11 mouse cellular contexts compared by ENCODE assay signal in the genomic region with DNA sequence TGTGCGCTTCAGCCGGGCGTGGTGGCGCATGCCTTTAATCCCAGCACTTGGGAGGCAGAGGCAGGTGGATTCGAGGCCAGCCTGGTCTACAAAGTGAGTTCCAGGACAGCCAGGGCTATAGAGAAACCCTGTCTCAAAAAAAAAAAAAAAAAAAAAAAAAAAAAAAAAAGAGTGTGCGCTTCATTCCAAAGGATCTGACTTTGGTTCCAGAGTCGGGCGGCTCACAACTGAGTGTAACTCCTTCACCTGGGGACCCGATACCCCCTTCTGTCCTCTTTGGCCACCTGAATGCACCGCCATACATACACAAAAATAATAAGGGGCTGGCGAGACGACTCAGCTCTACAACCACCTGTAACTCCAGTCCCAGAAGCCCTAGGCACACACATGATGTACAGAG. TPM values are rescaled to one million over a fixed set of nuclear protein-coding genes. Genes with fewer than 3 reads are reported as not detected.
A peak's percentile ranks its signal among the peaks of the same experiment; 100 is the strongest.
DNase-seq lines count a peak whose midpoint lies in the region; ATAC-seq and TF ChIP-seq lines count a peak whose summit lies in the region.
"Not testable (repeated sequence)": the region's sequence is repeated elsewhere in the genome, so short reads cannot be mapped to it uniquely, and the experiment has no call there.
"Had no signal": no experiment of that assay in that cellular context is flagged by ENCODE, and none has a peak within 500 bp of the region (broad histone marks: within the 10 kb centered on the region; RNA-seq: fewer than 3 reads in every experiment).

No protein-coding gene starts in this region.

- TF ChIP-seq CTCF in CH12.LX (conservative IDR thresholded peaks at IDR 0.05 in 1 of 2, IDR thresholded peaks at IDR 0.05 in 1 of 2; ENCODE audit: low read depth in 2 of 2, low read length in 2 of 2); olfactory bulb, adult 2 months (IDR thresholded peaks at IDR 0.05; ENCODE audit: insufficient read depth, low read depth, low read length): not testable (repeated sequence)

- H3K79me2 ChIP-seq in CH12.LX (replicated peaks; ENCODE audit: control insufficient read depth, extremely low read depth, insufficient read depth, poor library complexity, severe bottlenecking), result peaks cover 26% of the 10 kb centered on the region

- peak overlapping the region; percentile 97 for H3K4me2 ChIP-seq in CH12.LX (ENCODE audit: insufficient read depth, low read depth, poor library complexity, severe bottlenecking)
- peak overlapping the region; percentile 86 for H3K4me2 ChIP-seq in forebrain, embryonic 15.5 days (replicated peaks)
- H3K4me2 ChIP-seq in kidney, embryonic 14.5 days (replicated peaks; ENCODE audit: low read depth, low read length), result peak overlapping the region; percentile 75
- peak overlapping the region; percentile 97 for H3K4me2 ChIP-seq in liver, embryonic 12.5 days
- peak overlapping the region; percentile 90 for H3K4me2 ChIP-seq in midbrain, embryonic 11.5 days

- DNase-seq in CH12.LX (ENCODE audit: extremely low read depth), result peak; percentile 12
- DNase-seq in embryonic facial prominence, embryonic 10.5 days (ENCODE audit: low spot score); hindbrain, embryonic 10.5 days (ENCODE audit: low spot score); midbrain, embryonic 11.5 days (ENCODE audit: low spot score, missing footprints): not testable (repeated sequence)

- TF ChIP-seq RAD21 in CH12.LX (IDR thresholded peaks at IDR 0.05; ENCODE audit: low read depth, low read length), result not testable (repeated sequence)

- not testable (repeated sequence) for ATAC-seq in forebrain, embryonic 15.5 days (replicated peaks); kidney, embryonic 14.5 days (ENCODE audit: low FRiP score, low TSS enrichment); liver, embryonic 12.5 days; midbrain, embryonic 11.5 days (ENCODE audit: low FRiP score)

- H3K36me3 ChIP-seq in CH12.LX (replicated peaks in 1 of 2; ENCODE audit: control insufficient read depth in 1 of 2, insufficient read depth in 1 of 2, low read length in 1 of 2), result peaks cover 0 to 35% of the 10 kb centered on the region in 2 experiments
- H3K36me3 ChIP-seq in embryonic facial prominence, embryonic 10.5 days (replicated peaks), result peaks cover 22% of the 10 kb centered on the region
- H3K36me3 ChIP-seq in forebrain, embryonic 15.5 days; hindbrain, embryonic 10.5 days; kidney, embryonic 14.5 days (ENCODE audit: control insufficient read depth, insufficient read depth, low read length); liver, embryonic 12.5 days; midbrain, embryonic 11.5 days (ENCODE audit: control insufficient read depth, insufficient read depth, low read length): not testable (repeated sequence)

- H3K27me3 ChIP-seq in CH12.LX (replicated peaks); embryonic facial prominence, embryonic 10.5 days (replicated peaks; ENCODE audit: low read depth, poor library complexity, severe bottlenecking); forebrain, embryonic 15.5 days; hindbrain, embryonic 10.5 days (ENCODE audit: insufficient read depth, poor library complexity, severe bottlenecking); kidney, embryonic 14.5 days (ENCODE audit: control insufficient read depth, insufficient read depth, low read length); liver, embryonic 12.5 days (replicated peaks); midbrain, embryonic 11.5 days (ENCODE audit: control insufficient read depth, insufficient read depth, low read length): not testable (repeated sequence)

- WGBS in embryonic facial prominence, embryonic 10.5 days, result 62% methylated on average over 12 of the region's 12 CpGs
- 60% methylated on average over 12 of the region's 12 CpGs for WGBS in forebrain, embryonic 15.5 days
- WGBS in hindbrain, embryonic 10.5 days, result 64% methylated on average over 12 of the region's 12 CpGs
- 55% methylated on average over 12 of the region's 12 CpGs for WGBS in kidney, embryonic 14.5 days
- WGBS in liver, embryonic 12.5 days (ENCODE audit: insufficient replicate concordance), result 39% methylated on average over 12 of the region's 12 CpGs
- WGBS in midbrain, embryonic 11.5 days, result 61% methylated on average over 12 of the region's 12 CpGs
- 55% methylated on average over 11 of the region's 12 CpGs for WGBS in olfactory bulb, adult 2 months

- peaks cover 0 to 27% of the 10 kb centered on the region in 2 experiments; a peak in 3 of 4 replicates for H3K4me1 ChIP-seq in CH12.LX (ENCODE audit: control insufficient read depth in 1 of 2, insufficient read depth in 2 of 2)
- H3K4me1 ChIP-seq in embryonic facial prominence, embryonic 10.5 days; hindbrain, embryonic 10.5 days (replicated peaks); kidney, embryonic 14.5 days (ENCODE audit: control insufficient read depth, insufficient read depth, low read length); midbrain, embryonic 11.5 days (ENCODE audit: control insufficient read depth, insufficient read depth, low read length); olfactory bulb, adult 2 months (ENCODE audit: control insufficient read depth, insufficient read depth, low read length): not testable (repeated sequence)
- H3K4me1 ChIP-seq in forebrain, embryonic 15.5 days, result peaks cover 24% of the 10 kb centered on the region
- peaks cover 54% of the 10 kb centered on the region for H3K4me1 ChIP-seq in liver, embryonic 12.5 days

- TF ChIP-seq EP300 in CH12.LX (IDR thresholded peaks at IDR 0.05; ENCODE audit: low read length), result not testable (repeated sequence)

- H3K27ac ChIP-seq in CH12.LX (ENCODE audit: insufficient read depth, low read depth); forebrain, embryonic 15.5 days (replicated peaks); kidney, embryonic 14.5 days (ENCODE audit: low read depth, low read length); liver, embryonic 12.5 days; midbrain, embryonic 11.5 days (ENCODE audit: low read depth, low read length); olfactory bulb, adult 2 months (ENCODE audit: insufficient read depth, low read depth, low read length): not testable (repeated sequence)
- 0 out of 2 replicates have a peak overlapping the region, but pooled peaks have one; percentile 83 for H3K27ac ChIP-seq in embryonic facial prominence, embryonic 10.5 days (replicated peaks)
- peak overlapping the region; percentile 86; the same call in 1 of the 2 replicates for H3K27ac ChIP-seq in hindbrain, embryonic 10.5 days

- H3K9ac ChIP-seq in CH12.LX (ENCODE audit: insufficient read depth, low read depth), result peak overlapping the region; percentile 55
- H3K9ac ChIP-seq in forebrain, embryonic 15.5 days (replicated peaks), result peak overlapping the region; percentile 83; the same call in 1 of the 2 replicates
- peak overlapping the region; percentile 82 for H3K9ac ChIP-seq in kidney, embryonic 14.5 days (ENCODE audit: low read depth, low read length)
- peak overlapping the region; percentile 79 for H3K9ac ChIP-seq in liver, embryonic 12.5 days
- H3K9ac ChIP-seq in midbrain, embryonic 11.5 days (ENCODE audit: low read length), result peak overlapping the region; percentile 88

- H3K4me3 ChIP-seq in CH12.LX (replicated peaks in 1 of 3; ENCODE audit: low read depth in 2 of 3, low read length in 2 of 3, poor library complexity in 1 of 3), result peak overlapping the region; percentile 91 to 97 (median 94)
- H3K4me3 ChIP-seq in embryonic facial prominence, embryonic 10.5 days, result peak overlapping the region; percentile 96
- peak overlapping the region; percentile 81 for H3K4me3 ChIP-seq in forebrain, embryonic 15.5 days
- H3K4me3 ChIP-seq in hindbrain, embryonic 10.5 days, result peak overlapping the region; percentile 97
- H3K4me3 ChIP-seq in kidney, embryonic 14.5 days (ENCODE audit: low read length), result peak overlapping the region; percentile 95
- peak overlapping the region; percentile 89 for H3K4me3 ChIP-seq in liver, embryonic 12.5 days
- H3K4me3 ChIP-seq in midbrain, embryonic 11.5 days (ENCODE audit: low read depth, low read length), result peak overlapping the region; percentile 75
- peak overlapping the region; percentile 60; the same call in 1 of the 2 replicates for H3K4me3 ChIP-seq in olfactory bulb, adult 2 months (ENCODE audit: insufficient read depth, low read depth, low read length)

- in situ Hi-C loops in CH12.LX (cut with MboI; ENCODE audit: low pct_ligation_motif_present, low pct_unique_long_range_greater_than_20kb, low sequenced_read_pairs), result not testable (repeated sequence)

- not testable (repeated sequence) for TF ChIP-seq POLR2A in CH12.LX (IDR thresholded peaks at IDR 0.05; ENCODE audit: low read depth, low read length); olfactory bulb, adult 2 months (IDR thresholded peaks at IDR 0.05; ENCODE audit: insufficient read depth, low read depth, low read length)

- dilution Hi-C loops in CH12.LX (cut with MboI; ENCODE audit: extremely low pct_ligation_motif_present, extremely low pct_unique_long_range_greater_than_20kb, low sequenced_read_pairs), result not testable (repeated sequence)

- not testable (repeated sequence) for H3K9me3 ChIP-seq in CH12.LX (replicated peaks; ENCODE audit: low read length); embryonic facial prominence, embryonic 10.5 days; forebrain, embryonic 15.5 days; hindbrain, embryonic 10.5 days; kidney, embryonic 14.5 days (ENCODE audit: control insufficient read depth, low read length); liver, embryonic 12.5 days (replicated peaks); midbrain, embryonic 11.5 days (ENCODE audit: control insufficient read depth, low read length)

RNA-seq across cellular contexts. Expression of a gene that starts 0.9 kb away (rescaled TPM):
- total RNA-seq in CH12.LX (2012; rRNA removed) (113 and 131 TPM in 2 replicates), CH12.LX (2014; rRNA removed) (169 and 199 TPM in 2 replicates)
- polyA plus RNA-seq in CH12.LX (2012; ENCODE audit: insufficient read length, low read depth), result 210 and 286 TPM in 2 replicates
- 225 and 237 TPM in 2 replicates for polyA plus RNA-seq in embryonic facial prominence, embryonic 10.5 days (2016; fragmentation: Nextera tagmentation; extraction: Ambion mirVana)
- 173 and 181 TPM in 2 replicates for polyA plus RNA-seq in forebrain, embryonic 15.5 days (2015; fragmentation: Nextera tagmentation; extraction: Ambion mirVana)
- 171 and 215 TPM in 2 replicates for polyA plus RNA-seq in hindbrain, embryonic 10.5 days (2016; fragmentation: Nextera tagmentation; extraction: Ambion mirVana)
- 221 and 289 TPM in 2 replicates for polyA plus RNA-seq in kidney, embryonic 14.5 days (2014; fragmentation: Nextera tagmentation; extraction: Ambion mirVana)
- 128 and 132 TPM in 2 replicates for polyA plus RNA-seq in liver, embryonic 12.5 days (2016; fragmentation: Nextera tagmentation; extraction: Ambion mirVana)
- polyA plus RNA-seq in midbrain, embryonic 11.5 days (2014; fragmentation: Nextera tagmentation; extraction: Ambion mirVana), result 209 and 223 TPM in 2 replicates
- not detected in 2 replicates for polyA plus RNA-seq in olfactory bulb, adult 2 months (2012; ENCODE audit: insufficient read depth, insufficient read length, low replicate concordance, missing spikeins)

RNA-seq across cellular contexts. Expression of a gene that starts 23.3 kb away (rescaled TPM):
- total RNA-seq in CH12.LX (2012; rRNA removed), result 2.2 and 2.4 TPM in 2 replicates
- 2.1 and 2.5 TPM in 2 replicates for total RNA-seq in CH12.LX (2014; rRNA removed)
- 1.2 and 1.6 TPM in 2 replicates for polyA plus RNA-seq in CH12.LX (2012; ENCODE audit: insufficient read length, low read depth)
- 10.5 and 11.0 TPM in 2 replicates for polyA plus RNA-seq in embryonic facial prominence, embryonic 10.5 days (2016; fragmentation: Nextera tagmentation; extraction: Ambion mirVana)
- 4.2 and 4.3 TPM in 2 replicates for polyA plus RNA-seq in forebrain, embryonic 15.5 days (2015; fragmentation: Nextera tagmentation; extraction: Ambion mirVana)
- 8.4 and 10.7 TPM in 2 replicates for polyA plus RNA-seq in hindbrain, embryonic 10.5 days (2016; fragmentation: Nextera tagmentation; extraction: Ambion mirVana)
- 10.6 and 11.7 TPM in 2 replicates for polyA plus RNA-seq in kidney, embryonic 14.5 days (2014; fragmentation: Nextera tagmentation; extraction: Ambion mirVana)
- polyA plus RNA-seq in liver, embryonic 12.5 days (2016; fragmentation: Nextera tagmentation; extraction: Ambion mirVana), result 5.6 and 6.0 TPM in 2 replicates
- polyA plus RNA-seq in midbrain, embryonic 11.5 days (2014; fragmentation: Nextera tagmentation; extraction: Ambion mirVana), result 6.8 and 7.2 TPM in 2 replicates
- polyA plus RNA-seq in olfactory bulb, adult 2 months (2012; ENCODE audit: insufficient read depth, insufficient read length, low replicate concordance, missing spikeins), result not detected in 2 replicates

RNA-seq across cellular contexts. Expression of a gene that starts 57.0 kb away (rescaled TPM):
- total RNA-seq in CH12.LX (2012; rRNA removed) (not detected in 2 replicates), CH12.LX (2014; rRNA removed) (not detected in 2 replicates)
- polyA plus RNA-seq in CH12.LX (2012; ENCODE audit: insufficient read length, low read depth), result not detected in 2 replicates
- 2.2 and 2.7 TPM in 2 replicates for polyA plus RNA-seq in embryonic facial prominence, embryonic 10.5 days (2016; fragmentation: Nextera tagmentation; extraction: Ambion mirVana)
- polyA plus RNA-seq in forebrain, embryonic 15.5 days (2015; fragmentation: Nextera tagmentation; extraction: Ambion mirVana), result 2.7 and 2.8 TPM in 2 replicates
- polyA plus RNA-seq in hindbrain, embryonic 10.5 days (2016; fragmentation: Nextera tagmentation; extraction: Ambion mirVana), result 4.6 and 4.9 TPM in 2 replicates
- polyA plus RNA-seq in kidney, embryonic 14.5 days (2014; fragmentation: Nextera tagmentation; extraction: Ambion mirVana), result 0.97 and 1.1 TPM in 2 replicates
- polyA plus RNA-seq in liver, embryonic 12.5 days (2016; fragmentation: Nextera tagmentation; extraction: Ambion mirVana), result 0.05 TPM in 1 of 2 replicates, not detected in the other
- polyA plus RNA-seq in midbrain, embryonic 11.5 days (2014; fragmentation: Nextera tagmentation; extraction: Ambion mirVana), result 2.4 TPM in 2 replicates
- not detected in 2 replicates for polyA plus RNA-seq in olfactory bulb, adult 2 months (2012; ENCODE audit: insufficient read depth, insufficient read length, low replicate concordance, missing spikeins)
- total RNA-seq: adrenal gland, postnatal 25 days; heart, postnatal 10 days; monocyte, adult 5-6 weeks had no signal
